ENCODE assay signal across 11 mouse cellular contexts in genomic region chr13:46842185-46842584, GRCm38 (mm10).
DNase-seq lines count a peak whose midpoint lies in the region; ATAC-seq and TF ChIP-seq lines count a peak whose summit lies in the region.
"Had no signal": no experiment of that assay in that cellular context is flagged by ENCODE, and none has a peak within 500 bp of the region (broad histone marks: within the 10 kb centered on the region; RNA-seq: fewer than 3 reads in every experiment).

No protein-coding gene starts in this region.

- H3K9ac ChIP-seq in embryonic facial prominence, embryonic 14.5 days (ENCODE audit: low read depth, low read length) = no peak overlapping the region
- H3K9ac ChIP-seq in neural tube, embryonic 15.5 days (replicated peaks) = no peak overlapping the region
- H3K9ac ChIP-seq: liver, embryonic 14.5 days had no signal

- no peaks in the 10 kb centered on the region for H3K9me3 ChIP-seq in embryonic facial prominence, embryonic 14.5 days (ENCODE audit: control insufficient read depth, low read length)
- H3K9me3 ChIP-seq in neural tube, embryonic 15.5 days (replicated peaks) = no peaks in the 10 kb centered on the region

- no peak overlapping the region for H3K4me3 ChIP-seq in embryonic facial prominence, embryonic 14.5 days (ENCODE audit: low read depth, low read length)
- H3K4me3 ChIP-seq in neural tube, embryonic 15.5 days (replicated peaks) = no peak overlapping the region

- WGBS in embryonic facial prominence, embryonic 14.5 days = 72% methylated on average over 8 of the region's 8 CpGs
- 78% methylated on average over 8 of the region's 8 CpGs for WGBS in neural tube, embryonic 15.5 days

- no peaks in the 10 kb centered on the region for H3K36me3 ChIP-seq in embryonic facial prominence, embryonic 14.5 days (ENCODE audit: control insufficient read depth, insufficient read depth, low read length)
- H3K36me3 ChIP-seq in neural tube, embryonic 15.5 days = no peaks in the 10 kb centered on the region

- CTCF ChIA-PET in Patski (lab: Charles Lee) = interaction anchor here (0.9 kb wide), 2 partner anchors 9 to 10 kb away, joined by 3 read pairs; no protein-coding TSS in a partner anchor

- in situ Hi-C loops in Patski (cut with MboI; ENCODE audit: low pct_unique_long_range_greater_than_20kb) = loop anchor here (5.0 kb wide), 1 partner anchor 90 kb away; no protein-coding TSS in a partner anchor

- POLR2A ChIA-PET in Patski (lab: Charles Lee) = no interaction called here

- no peaks in the 10 kb centered on the region for H3K27me3 ChIP-seq in Patski
- H3K27me3 ChIP-seq in embryonic facial prominence, embryonic 14.5 days (replicated peaks; ENCODE audit: control insufficient read depth, insufficient read depth, low read length) = no peaks in the 10 kb centered on the region
- H3K27me3 ChIP-seq in neural tube, embryonic 15.5 days (replicated peaks) = no peaks in the 10 kb centered on the region

- peak; percentile 79 for ATAC-seq in Patski
- peak; percentile 42; the same call in 1 of the 2 replicates for ATAC-seq in embryonic facial prominence, embryonic 14.5 days (ENCODE audit: low read depth)
- ATAC-seq in neural tube, embryonic 15.5 days (ENCODE audit: low FRiP score) = no peak
- ATAC-seq: forebrain, embryonic 16.5 days had no signal

- no peak overlapping the region; the same call in 1 of the 2 replicates for H3K4me2 ChIP-seq in embryonic facial prominence, embryonic 14.5 days (ENCODE audit: low read depth, low read length)
- no peak overlapping the region for H3K4me2 ChIP-seq in neural tube, embryonic 15.5 days

- TF ChIP-seq CTCF in Patski (IDR thresholded peaks at IDR 0.05) = no peak

- peak; percentile 68 to 87 for DNase-seq in adrenal gland, adult (ENCODE audit: inconsistent age in 2 of 2, low spot score in 1 of 2)
- no peak for DNase-seq in adrenal gland, postnatal 4 days (ENCODE audit: low spot score in 2 of 2)
- peak; percentile 34 for DNase-seq in Patski (ENCODE audit: low read depth, low spot score)
- DNase-seq in embryonic facial prominence, embryonic 14.5 days (ENCODE audit: low spot score) = peak; percentile 48
- peak; percentile 23 to 69 for DNase-seq in lung, adult 18-20 months
- no peak for DNase-seq in thymus, adult 18-20 months
- no peak for DNase-seq in frontal cortex, postnatal 14 days (ENCODE audit: low spot score in 2 of 2)
- DNase-seq: kidney, adult 9 months had no signal

- H3K4me1 ChIP-seq in embryonic facial prominence, embryonic 14.5 days (ENCODE audit: control insufficient read depth, insufficient read depth, low read length) = no peaks in the 10 kb centered on the region
- peaks cover 15% of the 10 kb centered on the region for H3K4me1 ChIP-seq in neural tube, embryonic 15.5 days

- peak overlapping the region; percentile 1; the same call in 1 of the 2 replicates for H3K27ac ChIP-seq in embryonic facial prominence, embryonic 14.5 days (replicated peaks; ENCODE audit: low read depth, low read length)
- H3K27ac ChIP-seq in neural tube, embryonic 15.5 days (replicated peaks) = no peak overlapping the region
- H3K27ac ChIP-seq: liver, embryonic 14.5 days had no signal

Comparison
In these comparisons a context has a peak if more than half of its experiments do, and no peak if none do; other contexts are left out.
1. DNase-seq: peak in adrenal gland, adult (2 of 2), Patski (single experiment), embryonic facial prominence, embryonic 14.5 days (single experiment) and lung, adult 18-20 months (2 of 2); none in adrenal gland, postnatal 4 days (0 of 2), thymus, adult 18-20 months (0 of 2) and frontal cortex, postnatal 14 days (0 of 2).